Mouse (Mus musculus) liver, embryonic 14.5 days (tissue): ENCODE data around the gene Acap3.

Experiments
- CTCF ChIP-seq: IDR thresholded peaks from 2 replicates; pipeline ENCODE4 v1.5.1; 2016; ENCODE audit warnings: antibody characterized with exemption, low read depth, control low read depth
- EP300 ChIP-seq: IDR thresholded peaks from 2 replicates; pipeline ENCODE4 v1.6.1; 2016; ENCODE audit warnings: antibody characterized with exemption, low read depth

DNA sequence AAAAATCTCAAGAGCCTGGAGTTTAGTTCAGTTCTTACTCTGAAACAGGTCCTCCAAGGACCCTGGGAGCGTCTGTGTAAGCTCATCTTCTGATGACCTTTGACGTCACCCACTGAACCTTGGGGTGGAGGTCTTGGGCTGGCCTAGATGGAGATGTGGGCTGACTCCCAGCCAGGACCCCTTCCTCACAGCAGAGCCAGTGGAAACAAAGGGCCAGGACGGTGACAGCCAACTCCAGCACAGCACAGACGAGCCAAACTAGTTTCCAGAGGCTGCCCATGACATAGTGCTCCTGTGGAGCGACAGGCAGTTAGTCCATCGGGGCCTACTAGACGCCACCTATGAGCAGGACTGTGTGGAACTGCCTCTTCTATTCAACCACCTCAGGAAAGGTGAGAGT, 16.7 kb downstream of the Acap3 start:
- TF ChIP-seq CTCF (no peak), EP300 (no peak)
